Mouse (Mus musculus) kidney, embryonic 16.5 days (tissue): ENCODE data around the gene Kirrel2. TPM values are rescaled to one million over a fixed set of nuclear protein-coding genes. Genes with fewer than 3 reads are reported as not detected.

Source experiments
- ATAC-seq: fragments of 200-750 bp; cut with Nextera tagmentation; 2 replicates; pipeline ENCODE4 v1.8.0; 2017; ENCODE audit warnings: moderate TSS enrichment; ENCODE audit not compliant: low FRiP score, low TSS enrichment
- H3K27ac ChIP-seq: fragments of 300-500 bp; sonication (generic); 2 replicates; pipeline ENCODE4 v1.5.1; 2014; ENCODE audit warnings: low read length
- H3K27me3 ChIP-seq: fragments of 300-500 bp; sonication (generic); 2 replicates; pipeline ENCODE4 v1.6.1; 2014; ENCODE audit warnings: low read length, control low read depth, mixed read lengths; ENCODE audit not compliant: insufficient read depth
- H3K36me3 ChIP-seq: fragments of 300-500 bp; sonication (generic); 2 replicates; pipeline ENCODE4 v1.6.1; 2014; ENCODE audit warnings: low read length, control low read depth, mixed read lengths; ENCODE audit not compliant: insufficient read depth
- H3K4me1 ChIP-seq: fragments of 300-500 bp; sonication (generic); 2 replicates; pipeline ENCODE4 v1.6.1; 2014; ENCODE audit warnings: low read length, control low read depth, mixed read lengths; ENCODE audit not compliant: insufficient read depth
- H3K4me2 ChIP-seq: fragments of 300-500 bp; sonication (generic); replicated peaks from 2 replicates; pipeline ENCODE4 v1.6.1; 2014; ENCODE audit warnings: low read depth, low read length
- H3K4me3 ChIP-seq: fragments of 300-500 bp; sonication (generic); 2 replicates; pipeline ENCODE4 v1.5.1; 2014; ENCODE audit warnings: mild to moderate bottlenecking, low read length
- H3K9ac ChIP-seq: fragments of 300-500 bp; sonication (generic); replicated peaks from 2 replicates; pipeline ENCODE4 v1.6.1; 2014; ENCODE audit warnings: low read length
- H3K9me3 ChIP-seq: fragments of 300-500 bp; sonication (generic); 2 replicates; pipeline ENCODE4 v1.6.1; 2016; ENCODE audit warnings: low read length, control low read depth
- WGBS: fragments of 180-500 bp; shearing (Covaris S2); extraction: QIAGEN DNeasy Blood & Tissue Kit; methylation state at CpG from one replicate; pipeline ENCODE4 v1.1.7; 2014; 5-methylcytosine and 5-hydroxymethylcytosine counted together
- polyA plus RNA-seq: library from polyadenylated mRNA; unstranded; fragments of >200 nt; fragmentation: Nextera tagmentation; extraction: Ambion mirVana; gene quantifications from 2 replicates; pipeline ENCODE4 v1.2.1, GENCODE M21; 2015

The Kirrel2 gene
- polyA plus RNA-seq, 1 experiment from 2014 or later, result 1.1 TPM

- Histone ChIP-seq H3K9ac (no peak overlapping the region), H3K4me2 (no peak overlapping the region), H3K27me3 (peaks cover 15% of the 10 kb centered on the region), H3K36me3 (no peaks in the 10 kb centered on the region), H3K27ac (no peak overlapping the region), H3K4me1 (peaks cover 18% of the 10 kb centered on the region), H3K4me3 (no peak overlapping the region), H3K9me3 (no peaks in the 10 kb centered on the region)
- 79% methylated on average over 13 of the region's 13 CpGs for WGBS
- no peak for ATAC-seq
Measured at GRCm38 (mm10) chr7:30439734-30440133, 17.8 kb downstream of the Kirrel2 start.

- 18% methylated on average over 10 of the region's 10 CpGs for WGBS
- ATAC-seq, result no peak
- Histone ChIP-seq H3K27me3 (peaks cover 15% of the 10 kb centered on the region), H3K4me1 (0 out of 2 replicates have a peak, but pooled peaks cover 3% of the 10 kb centered on the region), H3K36me3 (no peaks in the 10 kb centered on the region), H3K4me2 (no peak overlapping the region), H3K9me3 (no peaks in the 10 kb centered on the region), H3K27ac (no peak overlapping the region), H3K4me3 (no peak overlapping the region), H3K9ac (no peak overlapping the region)
Measured at GRCm38 (mm10) chr7:30436879-30437278, 20.6 kb downstream of the Kirrel2 start.

GRCm38 (mm10) chr7:30435156-30435555 lies 22.3 kb downstream of the Kirrel2 start:
- no peaks in the 10 kb centered on the region for H3K9me3 ChIP-seq
- no peaks in the 10 kb centered on the region for H3K36me3 ChIP-seq
- no peak overlapping the region for H3K4me3 ChIP-seq
- ATAC-seq, result no peak
- no peak overlapping the region for H3K27ac ChIP-seq
- H3K9ac ChIP-seq, result no peak overlapping the region
- 46% methylated on average over 9 of the region's 9 CpGs for WGBS
- no peaks in the 10 kb centered on the region for H3K4me1 ChIP-seq
- H3K27me3 ChIP-seq, result peaks cover 15% of the 10 kb centered on the region
- no peak overlapping the region for H3K4me2 ChIP-seq

- H3K36me3 ChIP-seq, result no peaks in the 10 kb centered on the region
- no peaks in the 10 kb centered on the region for H3K4me1 ChIP-seq
- H3K9ac ChIP-seq, result no peak overlapping the region
- ATAC-seq, result no peak
- 74% methylated on average over 10 of the region's 10 CpGs for WGBS
- H3K27ac ChIP-seq, result no peak overlapping the region
- no peaks in the 10 kb centered on the region for H3K9me3 ChIP-seq
- H3K4me2 ChIP-seq, result no peak overlapping the region
- peaks cover 15% of the 10 kb centered on the region for H3K27me3 ChIP-seq
- H3K4me3 ChIP-seq, result no peak overlapping the region
Measured at GRCm38 (mm10) chr7:30434701-30435100, 22.8 kb downstream of the Kirrel2 start.

GRCm38 (mm10) chr7:30434238-30434637 lies 23.3 kb downstream of the Kirrel2 start:
- 2% methylated on average over 10 of the region's 10 CpGs for WGBS
- Histone ChIP-seq H3K27ac (no peak overlapping the region), H3K4me2 (no peak overlapping the region), H3K4me1 (no peaks in the 10 kb centered on the region), H3K9me3 (no peaks in the 10 kb centered on the region), H3K9ac (no peak overlapping the region), H3K36me3 (no peaks in the 10 kb centered on the region), H3K4me3 (no peak overlapping the region), H3K27me3 (peaks cover 15% of the 10 kb centered on the region)
- no peak for ATAC-seq

- Histone ChIP-seq H3K4me1 (no peaks in the 10 kb centered on the region), H3K9me3 (no peaks in the 10 kb centered on the region), H3K4me2 (no peak overlapping the region), H3K36me3 (no peaks in the 10 kb centered on the region), H3K27me3 (peaks cover 13% of the 10 kb centered on the region), H3K27ac (no peak overlapping the region), H3K4me3 (no peak overlapping the region), H3K9ac (no peak overlapping the region)
- ATAC-seq, result peak; percentile 49; the same call in 1 of the 2 replicates
- WGBS, result 20% methylated on average over 3 of the region's 3 CpGs
Measured at GRCm38 (mm10) chr7:30431793-30432192, 25.7 kb downstream of the Kirrel2 start.

GRCm38 (mm10) chr7:30430191-30430590 lies 27.3 kb downstream of the Kirrel2 start:
- WGBS, result 44% methylated on average over 2 of the region's 2 CpGs
- H3K9me3 ChIP-seq, result no peaks in the 10 kb centered on the region
- no peaks in the 10 kb centered on the region for H3K4me1 ChIP-seq
- H3K4me3 ChIP-seq, result no peak overlapping the region
- H3K4me2 ChIP-seq, result no peak overlapping the region
- H3K27ac ChIP-seq, result no peak overlapping the region
- no peak overlapping the region for H3K9ac ChIP-seq
- ATAC-seq, result no peak
- H3K27me3 ChIP-seq, result no peaks in the 10 kb centered on the region
- H3K36me3 ChIP-seq, result peaks cover 3% of the 10 kb centered on the region; the same call in 1 of the 2 replicates

GRCm38 (mm10) chr7:30429327-30429726 lies 28.2 kb downstream of the Kirrel2 start:
- H3K36me3 ChIP-seq, result peaks cover 3% of the 10 kb centered on the region; the same call in 1 of the 2 replicates
- no peak overlapping the region for H3K27ac ChIP-seq
- H3K9ac ChIP-seq, result no peak overlapping the region
- H3K27me3 ChIP-seq, result no peaks in the 10 kb centered on the region
- no peak overlapping the region for H3K4me3 ChIP-seq
- no peak for ATAC-seq
- no peaks in the 10 kb centered on the region for H3K4me1 ChIP-seq
- no peaks in the 10 kb centered on the region for H3K9me3 ChIP-seq
- H3K4me2 ChIP-seq, result no peak overlapping the region

- ATAC-seq, result no peak
- Histone ChIP-seq H3K9ac (peak overlapping the region; percentile 73), H3K4me3 (peak overlapping the region; percentile 58), H3K4me2 (peak overlapping the region; percentile 96), H3K27me3 (no peaks in the 10 kb centered on the region), H3K4me1 (peaks cover 17% of the 10 kb centered on the region), H3K9me3 (peaks cover 8% of the 10 kb centered on the region; the same call in 1 of the 2 replicates), H3K36me3 (peaks cover 3% of the 10 kb centered on the region; the same call in 1 of the 2 replicates), H3K27ac (peak overlapping the region; percentile 61; the same call in 1 of the 2 replicates)
- WGBS, result 45% methylated on average over 23 of the region's 23 CpGs
Measured at GRCm38 (mm10) chr7:30423071-30423641, 34.3 kb downstream of the Kirrel2 start.

GRCm38 (mm10) chr7:30422560-30422959 lies 34.9 kb downstream of the Kirrel2 start:
- ATAC-seq, result no peak
- 11% methylated on average over 9 of the region's 9 CpGs for WGBS
- H3K9me3 ChIP-seq, result peaks cover 8% of the 10 kb centered on the region; the same call in 1 of the 2 replicates
- H3K4me1 ChIP-seq, result peaks cover 17% of the 10 kb centered on the region
- H3K9ac ChIP-seq, result peak overlapping the region; percentile 73
- peaks cover 3% of the 10 kb centered on the region; the same call in 1 of the 2 replicates for H3K36me3 ChIP-seq
- H3K27ac ChIP-seq, result peak overlapping the region; percentile 61; the same call in 1 of the 2 replicates
- H3K4me3 ChIP-seq, result peak overlapping the region; percentile 58
- H3K4me2 ChIP-seq, result peak overlapping the region; percentile 96
- H3K27me3 ChIP-seq, result no peaks in the 10 kb centered on the region
